Mouse (Mus musculus) embryonic fibroblast, embryonic 13.5 days (primary cell): ENCODE data around the gene Hipk4.

Experiments used
- CTCF ChIP-seq: IDR thresholded peaks from 2 replicates; pipeline ENCODE4 v1.5.1; 2011; ENCODE audit warnings: mild to moderate bottlenecking, control low read depth, low read length, moderate library complexity, borderline replicate concordance; ENCODE audit not compliant: insufficient read depth
- POLR2A ChIP-seq: IDR thresholded peaks from 2 replicates; pipeline ENCODE4 v1.6.1; 2011; ENCODE audit warnings: low read depth, mild to moderate bottlenecking, control low read depth, low read length, moderate library complexity

DNA sequence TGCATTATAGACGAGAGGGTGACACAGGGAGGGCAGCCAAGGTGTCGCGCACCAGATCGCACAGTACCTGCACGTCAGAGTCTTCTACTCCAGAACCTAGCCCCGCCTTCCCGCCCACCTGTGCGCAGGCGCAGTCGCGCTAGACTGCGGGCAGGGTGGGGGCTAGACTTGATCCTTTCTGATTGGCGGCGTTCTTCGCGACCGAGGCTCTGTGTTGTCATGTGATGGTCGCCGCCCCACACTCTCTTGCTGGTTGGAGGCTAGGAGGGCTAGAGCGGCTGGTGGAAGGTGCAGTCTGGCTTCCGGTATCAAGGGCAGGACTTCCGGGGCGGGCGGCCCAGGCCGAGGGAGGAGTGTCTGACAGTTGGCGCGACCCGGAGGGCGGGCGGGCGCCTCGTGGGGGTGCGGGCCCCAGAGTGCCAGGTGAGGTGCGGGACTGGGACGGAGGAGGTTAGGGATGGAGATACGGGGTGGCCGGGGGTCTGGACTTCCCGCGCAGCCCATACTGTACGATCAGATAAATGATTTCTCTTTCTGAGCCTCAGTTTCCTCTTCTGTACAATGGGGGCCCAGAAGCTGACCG, 30.0 kb downstream of the Hipk4 start, which contains the start of the genes Pld3 and 2310022A10Rik:
- TF ChIP-seq CTCF (no peak), POLR2A (peak; percentile 73)
